Mouse (Mus musculus) cerebellum, adult 11-12 months (tissue): ENCODE results near the gene Esrp2.

ENCODE experiments used
- DNase-seq: peaks from one replicate; pipeline ENCODE4 v3.0.0; 2022

Gene Esrp2

DNA sequence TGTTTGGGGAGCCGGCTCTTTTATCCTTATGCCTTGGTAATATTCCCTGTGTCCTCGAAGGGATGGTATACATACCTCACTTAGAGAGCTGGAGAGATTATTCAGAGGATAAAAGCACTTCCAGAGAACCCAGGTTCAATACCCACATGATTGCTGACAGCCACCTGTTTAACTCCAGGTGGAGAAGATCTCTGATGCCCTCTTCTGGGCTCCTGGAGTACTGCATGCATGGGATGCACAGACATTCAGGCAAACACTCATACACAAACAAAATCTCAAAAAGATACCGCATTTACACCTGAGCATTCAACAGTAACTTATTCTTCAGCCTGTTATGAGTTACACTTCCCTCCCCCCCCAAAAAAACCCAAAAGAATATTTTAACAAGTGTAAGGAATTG, 20.9 kb downstream of the Esrp2 start:
- DNase-seq = no peak

DNA sequence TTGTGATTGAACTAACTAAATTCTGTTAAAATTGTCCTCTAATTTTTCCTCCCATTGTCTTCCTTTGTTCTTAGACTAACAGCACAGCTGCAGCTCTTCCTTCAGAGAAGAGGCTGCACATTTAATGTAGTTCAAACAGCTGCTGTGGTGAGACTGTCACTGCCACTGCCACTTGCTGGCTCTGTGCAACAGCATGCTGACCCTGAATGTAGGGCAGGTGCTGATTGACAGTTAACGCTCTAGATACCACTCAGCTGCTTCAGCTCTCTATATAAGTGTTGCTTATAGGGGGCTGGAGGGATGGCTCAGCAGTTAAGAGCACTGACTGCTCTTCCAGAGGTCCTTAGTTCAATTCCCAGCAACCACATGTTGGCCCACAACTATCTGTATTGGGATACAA, 24.3 kb downstream of the Esrp2 start:
- no peak for DNase-seq

DNA sequence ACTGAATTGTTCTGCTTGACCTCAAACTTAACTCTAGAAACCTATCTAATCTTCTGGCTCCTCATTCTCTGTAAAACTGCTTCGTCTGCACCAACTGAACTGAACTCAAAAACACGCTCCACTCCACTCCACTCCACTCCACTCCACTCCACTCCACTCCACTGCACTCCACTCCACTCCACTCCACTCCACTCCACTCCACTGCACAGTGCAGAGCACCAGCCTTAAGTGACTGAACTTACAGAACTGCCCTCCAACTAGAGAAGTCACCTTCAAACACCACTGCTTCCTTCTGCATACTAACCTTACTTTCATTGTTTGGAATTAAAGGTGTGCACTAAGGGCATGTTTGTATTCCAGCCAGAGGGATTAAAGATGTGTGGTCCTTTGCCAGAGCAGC, 24.7 kb downstream of the Esrp2 start:
- no peak for DNase-seq

DNA sequence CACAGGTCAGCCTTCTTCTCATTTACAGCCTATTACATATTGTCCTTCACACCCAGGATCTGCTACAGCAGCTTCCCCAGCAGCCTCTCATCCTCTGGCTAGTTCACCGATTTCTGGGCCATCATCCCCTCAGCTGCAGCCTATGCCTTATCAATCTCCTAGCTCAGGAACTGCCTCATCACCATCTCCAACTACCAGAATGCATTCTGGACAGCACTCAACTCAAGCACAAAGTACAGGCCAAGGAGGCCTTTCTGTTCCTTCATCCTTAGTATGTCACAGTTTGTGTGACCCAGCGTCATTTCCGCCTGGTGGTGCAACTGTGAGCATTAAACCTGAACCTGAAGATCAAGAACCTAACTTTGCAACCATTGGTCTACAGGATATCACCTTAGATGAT, 28.0 kb downstream of the Esrp2 start:
- DNase-seq = no peak

DNA sequence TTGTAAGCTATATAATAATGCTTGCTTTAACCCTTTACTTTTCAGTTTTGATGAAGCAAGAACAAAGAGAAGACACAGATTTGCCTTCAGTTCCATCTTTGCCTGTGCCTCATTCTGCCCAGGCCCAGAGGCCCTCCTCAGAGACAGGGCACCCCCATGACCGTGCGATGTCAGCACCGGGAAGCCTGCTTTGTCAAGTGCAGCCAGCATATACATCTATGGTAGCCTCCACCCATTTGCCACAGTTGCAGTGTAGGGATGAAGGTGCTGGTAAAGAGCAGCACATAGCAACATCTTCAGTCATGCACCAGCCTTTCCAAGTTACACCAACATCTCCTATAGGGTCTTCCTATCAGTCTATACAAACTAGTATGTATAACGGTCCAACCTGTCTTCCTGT, 28.7 kb downstream of the Esrp2 start:
- no peak for DNase-seq

DNA sequence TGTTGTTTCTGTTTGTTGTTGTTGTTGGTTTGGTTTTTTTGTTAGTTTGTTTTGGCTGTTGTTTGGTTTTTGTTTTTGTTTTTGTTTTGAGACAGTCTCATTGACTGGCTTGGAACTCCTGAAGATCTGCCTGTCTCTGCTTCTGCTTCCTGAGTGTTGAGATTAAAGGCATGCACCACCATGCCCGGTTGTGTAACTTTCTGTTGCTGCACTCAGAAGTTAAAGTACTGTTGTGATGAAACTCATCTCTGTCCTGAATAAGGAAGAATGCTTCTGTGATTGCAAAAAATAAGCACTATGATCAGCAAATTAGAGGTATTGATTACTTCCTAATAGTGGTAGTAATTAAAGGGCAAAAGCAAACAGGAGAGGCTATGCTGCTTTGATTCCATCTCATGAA, 30.6 kb downstream of the Esrp2 start:
- no peak for DNase-seq

DNA sequence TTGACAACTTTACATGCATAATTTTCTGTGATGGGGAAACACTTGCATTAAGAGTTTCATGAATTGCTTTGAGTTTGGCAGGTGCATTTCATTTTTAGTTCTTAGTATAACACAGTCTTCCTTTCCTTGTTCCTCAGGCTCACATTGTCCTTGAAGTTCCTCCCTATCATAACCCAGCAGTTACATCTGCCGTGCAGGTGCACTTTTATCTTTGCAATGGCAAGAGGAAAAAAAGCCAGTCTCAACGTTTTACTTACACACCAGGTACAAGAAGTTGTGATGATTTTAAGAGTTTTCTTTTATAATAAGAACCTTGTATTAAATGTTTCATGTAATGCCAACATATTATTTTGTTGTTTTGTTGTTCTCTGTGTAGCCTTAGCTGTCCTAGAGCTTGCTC, 32.9 kb downstream of the Esrp2 start:
- DNase-seq = no peak

DNA sequence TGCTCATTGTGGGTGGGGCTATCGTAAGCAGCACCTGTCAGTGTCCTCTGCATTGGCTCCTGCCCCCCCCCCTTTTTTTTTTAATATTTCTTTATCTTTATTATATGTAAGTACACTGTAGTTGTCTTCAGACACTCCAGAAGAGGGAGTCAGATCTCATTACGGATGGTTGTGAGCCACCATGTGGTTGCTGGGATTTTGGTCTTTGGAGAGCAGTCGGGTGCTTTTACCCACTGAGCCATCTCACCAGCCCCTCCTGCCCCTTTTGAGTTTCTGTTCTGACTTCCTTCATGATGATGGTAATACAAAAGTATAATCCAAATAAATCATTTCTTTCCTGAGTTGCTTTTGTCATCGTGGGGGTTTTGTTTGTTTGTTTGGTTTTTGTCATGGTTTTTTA, 34.5 kb downstream of the Esrp2 start:
- DNase-seq = no peak
